Mouse (Mus musculus) liver, embryonic 11.5 days (tissue): ENCODE measurements around the gene Casz1. TPM values are rescaled to one million over a fixed set of nuclear protein-coding genes. Genes with fewer than 3 reads are reported as not detected.

Experiments
- ATAC-seq: fragments of 200-750 bp; cut with Nextera tagmentation; replicated peaks from 2 replicates; pipeline ENCODE4 v1.8.0; 2017; ENCODE audit warnings: moderate number of reproducible peaks, mild to moderate bottlenecking, moderate TSS enrichment, moderate library complexity; ENCODE audit not compliant: low FRiP score
- DNase-seq: peaks from one replicate; pipeline ENCODE4 v3.0.0-alpha.2; 2017; ENCODE audit warnings: low spot score
- H3K27ac ChIP-seq: fragments of 300-500 bp; sonication (generic); 2 replicates; pipeline ENCODE4 v1.5.1; 2014; ENCODE audit warnings: mild to moderate bottlenecking, low read depth, low read length, control low read depth
- H3K27me3 ChIP-seq: fragments of 300-500 bp; sonication (generic); replicated peaks from 2 replicates; pipeline ENCODE4 v1.6.1; 2014; ENCODE audit warnings: low read length, mixed read lengths; ENCODE audit not compliant: control insufficient read depth, insufficient read depth
- H3K36me3 ChIP-seq: fragments of 300-500 bp; sonication (generic); 2 replicates; pipeline ENCODE4 v1.6.1; 2014; ENCODE audit warnings: mild to moderate bottlenecking, low read length, moderate library complexity, mixed read lengths; ENCODE audit not compliant: control insufficient read depth, insufficient read depth
- H3K4me1 ChIP-seq: fragments of 300-500 bp; sonication (generic); replicated peaks from 2 replicates; pipeline ENCODE4 v1.6.1; 2014; ENCODE audit warnings: low read length, mixed read lengths; ENCODE audit not compliant: control insufficient read depth, insufficient read depth
- H3K4me2 ChIP-seq: fragments of 300-500 bp; sonication (generic); 2 replicates; pipeline ENCODE4 v1.6.1; 2014; ENCODE audit warnings: mild to moderate bottlenecking, control low read depth, moderate library complexity
- H3K4me3 ChIP-seq: fragments of 300-500 bp; sonication (generic); 2 replicates; pipeline ENCODE4 v1.5.1; 2014; ENCODE audit warnings: low read depth, low read length, control low read depth
- H3K9ac ChIP-seq: fragments of 300-500 bp; sonication (generic); 2 replicates; pipeline ENCODE4 v1.6.1; 2014; ENCODE audit warnings: low read depth, low read length, control low read depth
- H3K9me3 ChIP-seq: fragments of 300-500 bp; sonication (generic); 2 replicates; pipeline ENCODE4 v1.6.1; 2016; ENCODE audit warnings: low read length, inconsistent platforms, mixed read lengths; ENCODE audit not compliant: control insufficient read depth
- WGBS: fragments of 180-500 bp; shearing (Covaris S2); extraction: QIAGEN DNeasy Blood & Tissue Kit; methylation state at CpG from one replicate; pipeline ENCODE4 v1.1.7; 2014; 5-methylcytosine and 5-hydroxymethylcytosine counted together
- polyA plus RNA-seq: library from polyadenylated mRNA; unstranded; fragments of >200 nt; fragmentation: Nextera tagmentation; extraction: Ambion mirVana; gene quantifications from 2 replicates; pipeline ENCODE4 v1.2.1, GENCODE M21; 2014

The Casz1 gene
- polyA plus RNA-seq, 1 experiment from 2014 or later = 1.0 TPM

GRCm38 (mm10) chr4:148890892-148891838 lies 86.9 kb downstream of the Casz1 start:
- Histone ChIP-seq H3K27ac (no peak overlapping the region), H3K27me3 (peaks cover 73% of the 10 kb centered on the region), H3K4me3 (peak overlapping the region; percentile 37), H3K4me2 (peak overlapping the region; percentile 66), H3K9ac (peak overlapping the region; percentile 38; the same call in 1 of the 2 replicates), H3K4me1 (peaks cover 3% of the 10 kb centered on the region; the same call in 1 of the 2 replicates), H3K36me3 (no peaks in the 10 kb centered on the region), H3K9me3 (no peaks in the 10 kb centered on the region)
- DNase-seq (peak; percentile 66), ATAC-seq (no peak; the same call in 1 of the 2 replicates)
- WGBS = 9% methylated on average over 52 of the region's 52 CpGs

GRCm38 (mm10) chr4:148896125-148896524 lies 91.9 kb downstream of the Casz1 start:
- DNase-seq (no peak), ATAC-seq (no peak)
- Histone ChIP-seq H3K4me3 (no peak overlapping the region), H3K4me2 (no peak overlapping the region), H3K4me1 (no peaks in the 10 kb centered on the region; the same call in 1 of the 2 replicates), H3K27me3 (peaks cover 72% of the 10 kb centered on the region), H3K9me3 (no peaks in the 10 kb centered on the region), H3K9ac (no peak overlapping the region), H3K27ac (no peak overlapping the region), H3K36me3 (no peaks in the 10 kb centered on the region)
- WGBS = 54% methylated on average over 6 of the region's 6 CpGs

DNA sequence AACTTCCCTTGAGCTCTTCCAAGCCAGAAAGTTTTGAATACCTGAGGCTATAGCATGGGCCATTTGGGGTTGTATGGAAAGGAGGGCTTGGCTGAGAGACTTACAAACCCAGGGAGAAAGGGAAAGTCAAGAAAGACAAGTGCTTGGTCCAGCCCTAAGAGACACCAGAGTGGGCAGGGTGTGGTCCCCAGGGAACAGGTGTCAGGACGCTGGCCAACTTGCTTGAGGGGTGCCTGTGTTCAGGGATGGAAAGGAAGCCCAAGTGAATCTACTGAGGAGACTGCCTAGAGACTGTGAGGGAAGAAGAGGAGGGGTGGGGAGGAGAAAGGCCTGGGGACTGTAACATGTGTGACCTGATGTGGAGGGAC lies 95.7 kb downstream of the Casz1 start:
- peaks cover 71% of the 10 kb centered on the region for H3K27me3 ChIP-seq
- H3K27ac ChIP-seq = no peak overlapping the region
- H3K4me3 ChIP-seq = peak overlapping the region; percentile 54
- no peak overlapping the region for H3K9ac ChIP-seq
- no peaks in the 10 kb centered on the region for H3K9me3 ChIP-seq
- H3K4me1 ChIP-seq = no peaks in the 10 kb centered on the region; the same call in 1 of the 2 replicates
- ATAC-seq = no peak
- no peak for DNase-seq
- WGBS = 30% methylated on average over 1 of the region's 1 CpGs
- H3K36me3 ChIP-seq = no peaks in the 10 kb centered on the region
- peak overlapping the region; percentile 98 for H3K4me2 ChIP-seq

GRCm38 (mm10) chr4:148900295-148901211 lies 96.3 kb downstream of the Casz1 start:
- Histone ChIP-seq H3K36me3 (no peaks in the 10 kb centered on the region), H3K4me3 (peak overlapping the region; percentile 54), H3K4me2 (peak overlapping the region; percentile 98), H3K4me1 (no peaks in the 10 kb centered on the region; the same call in 1 of the 2 replicates), H3K9me3 (no peaks in the 10 kb centered on the region), H3K27me3 (peaks cover 73% of the 10 kb centered on the region), H3K27ac (no peak overlapping the region), H3K9ac (peak overlapping the region; percentile 1; the same call in 1 of the 2 replicates)
- under 1% methylated on average over 112 of the region's 123 CpGs for WGBS
- peak; percentile 79 for DNase-seq
- ATAC-seq = peak; percentile 81

- ATAC-seq = no peak
Measured at GRCm38 (mm10) chr4:148901275-148902052, 97.2 kb downstream of the Casz1 start.

DNA sequence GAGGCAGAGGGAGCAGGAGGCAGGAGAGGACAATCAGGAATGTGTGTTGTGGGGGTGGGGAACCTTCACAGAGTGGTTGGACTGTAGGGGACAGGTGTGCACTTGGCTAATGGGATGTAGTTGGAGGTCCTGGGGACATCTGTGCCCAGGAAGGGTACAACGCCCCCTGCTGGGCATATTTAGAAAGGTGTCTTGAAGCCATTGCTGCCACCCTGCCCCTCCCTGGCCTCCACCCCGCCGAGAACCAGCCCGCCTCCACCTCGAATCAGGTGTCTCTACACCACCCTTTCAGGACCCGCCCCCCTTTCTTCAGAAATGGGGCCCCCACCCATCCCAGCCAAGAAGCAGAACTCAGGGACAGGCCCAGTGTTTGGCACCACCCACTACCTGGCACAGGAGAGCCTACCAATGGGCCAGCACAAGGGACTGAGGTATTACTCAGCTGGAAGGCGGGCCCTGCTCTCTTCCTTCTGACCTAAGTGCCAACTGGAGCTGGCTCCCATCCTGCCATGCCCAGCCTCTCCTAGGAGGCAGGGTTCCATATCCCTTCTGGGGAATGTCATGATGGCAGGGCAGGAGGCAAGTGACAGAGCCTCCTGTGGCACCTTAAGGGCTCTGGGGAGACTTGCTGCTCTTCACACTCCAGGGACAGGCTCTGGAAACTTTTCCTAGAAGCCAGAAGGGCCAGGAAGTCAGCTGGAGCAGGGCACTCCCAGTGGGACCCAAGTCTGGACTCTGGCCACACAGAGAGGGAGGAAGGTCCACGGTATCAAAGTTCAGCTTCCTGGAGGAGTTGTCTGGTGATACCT lies 98.9 kb downstream of the Casz1 start:
- no peak overlapping the region for H3K27ac ChIP-seq
- 17% methylated on average over 8 of the region's 8 CpGs for WGBS
- H3K4me1 ChIP-seq = no peaks in the 10 kb centered on the region; the same call in 1 of the 2 replicates
- no peak for ATAC-seq
- DNase-seq = no peak
- H3K9me3 ChIP-seq = no peaks in the 10 kb centered on the region
- no peaks in the 10 kb centered on the region for H3K36me3 ChIP-seq
- H3K4me3 ChIP-seq = no peak overlapping the region
- H3K4me2 ChIP-seq = no peak overlapping the region
- peaks cover 64% of the 10 kb centered on the region for H3K27me3 ChIP-seq
- no peak overlapping the region for H3K9ac ChIP-seq

More at GRCm38 (mm10) chr4:148901275-148902052, 97.2 kb downstream of the Casz1 start:
- Histone ChIP-seq H3K36me3 (no peaks in the 10 kb centered on the region), H3K9ac (0 out of 2 replicates have a peak overlapping the region, but pooled peaks have one; percentile 23), H3K4me3 (peak overlapping the region; percentile 54), H3K4me2 (peak overlapping the region; percentile 98), H3K27me3 (peaks cover 73% of the 10 kb centered on the region), H3K27ac (no peak overlapping the region), H3K9me3 (no peaks in the 10 kb centered on the region), H3K4me1 (no peaks in the 10 kb centered on the region; the same call in 1 of the 2 replicates)
- WGBS = 1% methylated on average over 64 of the region's 64 CpGs
- no peak for DNase-seq

DNA sequence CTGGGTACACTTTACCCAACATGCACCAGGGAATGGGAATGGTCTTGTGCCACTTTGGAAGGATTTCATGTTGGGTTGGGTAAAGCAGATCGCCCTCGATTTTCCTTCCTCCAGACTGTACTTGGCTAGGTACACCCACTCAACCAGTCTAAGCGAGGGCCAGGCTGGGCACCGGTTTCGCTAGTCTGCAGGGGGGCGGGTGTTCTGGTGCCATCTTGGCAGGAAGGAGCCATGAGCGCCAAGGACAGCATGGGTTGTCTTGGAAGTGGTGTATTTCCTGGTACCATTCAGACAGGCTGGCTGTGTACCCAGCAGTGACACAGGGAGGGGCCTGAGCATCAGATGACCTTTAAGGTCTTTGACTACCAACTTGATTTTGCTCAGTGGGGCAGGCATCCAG lies 101.1 kb downstream of the Casz1 start:
- Histone ChIP-seq H3K36me3 (no peaks in the 10 kb centered on the region), H3K4me2 (no peak overlapping the region), H3K4me3 (no peak overlapping the region), H3K9me3 (no peaks in the 10 kb centered on the region), H3K9ac (no peak overlapping the region), H3K27ac (no peak overlapping the region), H3K4me1 (no peaks in the 10 kb centered on the region; the same call in 1 of the 2 replicates), H3K27me3 (peaks cover 42% of the 10 kb centered on the region)
- no peak for ATAC-seq
- WGBS = 90% methylated on average over 7 of the region's 7 CpGs
- no peak for DNase-seq
